Mouse (Mus musculus) ovary, postnatal 14 days (tissue): ENCODE results near the gene Guca2a.

Experiments used
- DNase-seq: peaks from one replicate; pipeline ENCODE4 v3.0.0; 2022; ENCODE audit warnings: low spot score

The Guca2a gene

DNA sequence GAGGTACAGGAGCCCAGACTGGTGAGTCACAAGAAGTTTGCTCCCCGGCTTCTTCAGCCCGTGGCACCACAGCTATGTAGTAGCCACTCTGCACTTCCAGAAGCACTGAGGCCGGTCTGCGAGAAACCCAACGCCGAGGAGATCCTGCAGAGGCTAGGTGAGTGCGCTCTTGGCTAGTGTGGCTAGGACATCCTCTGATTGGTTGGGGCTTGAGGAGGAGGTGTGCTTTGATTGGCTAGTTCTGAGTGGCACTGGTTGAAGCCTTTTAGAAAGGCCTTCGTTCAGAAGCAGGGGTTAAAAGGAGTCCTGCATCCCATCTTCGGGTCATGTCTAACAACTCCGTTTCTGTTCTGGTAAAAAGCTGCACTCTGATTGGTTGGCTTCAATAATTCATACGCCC, 1.2 kb downstream of the Guca2a start:
- DNase-seq = no peak

DNA sequence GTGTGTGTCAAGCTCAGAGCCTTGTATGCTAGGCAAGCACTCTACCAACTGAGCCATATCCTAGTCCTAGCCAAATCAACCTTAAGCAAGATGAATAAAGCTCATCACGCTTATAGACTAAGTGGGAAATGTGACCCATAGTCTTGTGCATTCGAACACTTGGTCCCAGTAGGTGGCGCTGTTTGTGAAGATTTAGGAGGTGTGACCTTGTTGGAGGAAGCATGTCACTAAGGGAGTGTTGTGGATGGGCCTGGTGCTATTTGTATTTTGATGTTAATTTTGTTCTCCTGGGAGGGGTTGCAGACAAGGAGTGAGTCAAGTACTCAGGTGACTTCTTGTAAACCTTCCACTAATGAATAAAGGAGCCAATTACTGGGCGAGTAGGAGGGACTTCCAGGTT, 5.2 kb downstream of the Guca2a start:
- no peak for DNase-seq

DNA sequence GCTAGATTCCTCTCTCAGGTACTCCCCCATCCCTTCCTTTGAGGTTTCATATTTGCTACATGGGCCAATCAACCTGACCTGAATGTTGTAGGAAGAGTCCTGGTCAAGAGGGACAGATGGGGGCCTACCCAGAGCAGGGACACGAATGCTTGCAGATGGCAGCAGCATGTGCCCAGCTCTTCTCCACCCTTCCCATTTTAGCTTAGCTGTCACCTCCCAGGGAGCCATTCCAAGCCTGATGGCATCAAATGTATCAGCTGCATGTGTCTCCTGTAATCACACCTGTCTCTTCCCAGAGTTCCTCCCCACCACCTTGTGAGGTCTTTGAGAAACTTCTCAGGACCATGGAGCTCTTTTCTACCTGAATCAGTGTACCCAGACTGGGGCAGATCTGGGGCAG, 19.5 kb downstream of the Guca2a start:
- DNase-seq = no peak

DNA sequence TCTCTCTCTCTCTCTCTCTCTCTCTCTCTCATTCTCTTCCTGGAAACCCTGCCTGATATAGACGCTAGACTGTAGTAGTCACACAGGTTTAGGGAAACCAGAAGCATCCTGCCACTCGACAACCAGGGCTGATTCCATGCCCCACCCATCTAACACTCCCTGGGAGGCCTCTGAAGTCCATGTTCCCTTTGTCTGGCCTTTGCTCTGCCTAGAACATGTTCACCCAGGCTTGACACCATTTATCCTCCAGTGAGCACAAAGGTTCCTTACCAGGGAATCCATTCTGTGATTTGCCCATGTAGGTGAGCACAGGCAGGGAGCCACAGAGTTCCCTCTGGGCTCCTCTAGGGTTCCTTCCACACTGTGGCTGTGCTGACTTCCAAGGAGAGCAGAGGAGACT, 20.7 kb downstream of the Guca2a start:
- no peak for DNase-seq

DNA sequence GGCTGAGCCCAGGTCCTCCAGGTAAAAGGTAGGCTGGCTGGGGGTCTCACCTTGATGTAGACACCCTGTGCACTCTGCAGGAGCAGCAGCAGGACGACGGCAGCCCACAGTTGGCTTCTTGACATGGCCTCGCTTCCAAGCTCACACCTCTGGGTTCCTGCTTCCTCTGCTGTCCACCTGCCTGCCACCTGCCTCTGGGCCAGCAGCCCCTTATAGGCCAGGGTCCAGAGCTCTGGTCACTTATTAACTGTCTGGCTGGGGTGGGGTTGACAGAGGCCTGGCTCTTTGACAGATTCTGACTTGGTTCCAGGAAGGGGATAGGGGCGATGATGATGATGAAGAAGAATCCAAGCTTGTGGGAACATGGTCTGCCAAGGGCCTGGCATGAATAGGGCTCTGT, 21.2 kb downstream of the Guca2a start, which contains the start of gene Guca2b:
Gene Guca2b (minus strand): TSS at position 224 of the 400 bp plus-strand sequence.
- DNase-seq = no peak

DNA sequence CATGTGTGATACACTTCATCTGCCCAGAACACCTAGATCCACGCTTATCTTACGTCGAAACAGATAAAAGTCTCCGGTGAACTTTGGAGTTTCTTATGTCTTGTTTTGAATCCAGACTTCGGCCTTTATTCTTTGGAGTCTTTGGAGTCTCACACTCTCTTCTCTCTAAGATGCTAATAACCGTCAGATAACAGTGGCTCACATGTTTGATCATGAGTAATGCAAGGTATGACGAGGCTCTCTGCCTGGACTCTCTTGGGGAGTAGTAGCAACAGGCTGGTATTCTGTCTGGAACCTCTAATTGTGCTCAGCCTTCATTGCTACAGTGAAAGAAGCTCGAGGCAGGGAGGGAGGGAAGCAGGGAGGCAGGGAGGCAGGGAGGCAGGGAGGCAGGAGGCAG, 22.5 kb downstream of the Guca2a start:
- DNase-seq = no peak

DNA sequence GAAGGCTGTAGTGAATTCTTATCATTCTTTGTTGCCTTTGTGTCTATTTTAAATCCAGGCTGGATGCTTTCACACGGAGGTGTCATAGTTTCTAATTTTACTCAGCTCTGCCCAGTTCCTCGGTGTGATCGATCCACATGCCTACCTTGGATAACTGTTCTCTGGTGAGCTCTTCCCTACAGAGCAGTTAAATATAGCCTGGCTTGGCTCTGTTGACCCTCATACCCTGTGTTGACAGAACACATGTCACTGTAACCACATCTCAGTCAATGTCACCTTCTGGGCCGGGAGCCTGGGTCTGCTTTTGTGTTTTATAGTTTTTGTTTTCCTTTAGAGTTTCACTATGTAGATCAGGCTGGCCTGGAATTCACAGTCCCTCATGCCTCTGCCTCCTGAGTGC, 24.6 kb downstream of the Guca2a start:
- DNase-seq = no peak

DNA sequence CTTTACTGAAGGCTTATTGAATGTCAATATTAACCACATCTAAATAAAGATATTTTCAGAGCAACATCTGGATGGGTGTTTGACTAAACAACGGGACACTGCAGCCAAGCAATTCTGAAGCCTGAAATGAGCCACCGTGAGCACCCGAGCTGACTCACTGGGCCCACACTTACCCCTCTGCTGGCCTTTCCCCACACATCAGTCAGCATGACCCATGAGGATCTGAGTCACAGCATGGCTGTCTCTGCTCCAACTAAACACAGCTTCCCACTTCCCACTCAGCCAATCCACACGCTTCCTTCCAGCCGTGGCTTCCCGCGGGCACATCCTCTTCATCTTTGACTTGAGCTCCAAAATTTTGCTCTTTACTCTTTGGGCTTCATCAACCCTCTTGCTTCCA, 25.5 kb downstream of the Guca2a start:
- no peak for DNase-seq

DNA sequence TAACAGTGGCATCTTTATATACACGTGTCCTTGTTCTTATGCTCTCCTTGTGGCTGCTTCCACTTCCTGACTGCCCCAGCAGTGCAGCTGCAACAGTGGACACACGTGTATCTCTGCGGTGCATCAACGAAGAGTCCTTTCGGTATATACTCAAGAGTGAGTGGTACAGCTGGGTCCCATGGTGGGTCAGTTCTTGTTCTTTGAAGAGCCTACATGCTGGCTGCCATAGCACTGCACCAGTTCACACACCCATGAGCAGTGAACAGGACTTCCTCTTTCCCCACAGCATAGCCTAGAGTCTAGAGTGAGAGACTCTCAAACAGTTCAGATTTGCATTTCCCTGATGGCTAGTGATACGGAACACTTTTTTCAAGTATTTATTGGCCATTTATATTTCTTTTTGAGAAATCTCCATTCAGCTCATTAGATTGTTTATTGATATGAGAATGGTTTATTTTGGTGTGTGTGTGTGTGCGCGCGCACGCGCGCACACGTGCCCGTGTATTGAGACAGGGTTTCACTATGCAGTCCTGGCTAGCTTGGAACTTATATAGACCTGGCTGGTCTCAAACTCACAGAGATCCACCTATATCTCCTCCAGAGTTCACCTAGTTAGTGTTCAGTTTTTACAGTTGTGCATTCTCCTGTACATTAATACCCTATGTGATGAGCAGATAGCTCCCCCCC, 26.0 kb downstream of the Guca2a start:
- no peak for DNase-seq

DNA sequence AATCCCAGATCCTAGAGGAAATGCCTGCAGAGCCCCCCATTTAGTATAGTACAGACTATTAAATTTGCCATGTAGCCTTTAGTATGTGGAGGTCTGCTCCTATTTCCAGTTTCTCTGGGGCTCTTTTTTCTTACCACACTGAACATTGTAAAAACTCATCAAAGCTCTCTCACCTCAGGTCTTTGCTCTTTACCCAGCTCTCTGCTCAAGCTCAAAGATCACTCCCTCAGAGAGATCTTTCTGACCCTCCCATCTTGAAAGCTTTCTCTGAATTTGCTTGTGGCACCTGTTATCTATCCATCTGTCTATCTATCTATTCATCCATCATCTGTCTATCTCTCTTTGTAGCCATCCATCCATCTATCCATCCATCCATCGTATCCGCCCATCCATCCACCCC, 27.7 kb downstream of the Guca2a start:
- DNase-seq = no peak

DNA sequence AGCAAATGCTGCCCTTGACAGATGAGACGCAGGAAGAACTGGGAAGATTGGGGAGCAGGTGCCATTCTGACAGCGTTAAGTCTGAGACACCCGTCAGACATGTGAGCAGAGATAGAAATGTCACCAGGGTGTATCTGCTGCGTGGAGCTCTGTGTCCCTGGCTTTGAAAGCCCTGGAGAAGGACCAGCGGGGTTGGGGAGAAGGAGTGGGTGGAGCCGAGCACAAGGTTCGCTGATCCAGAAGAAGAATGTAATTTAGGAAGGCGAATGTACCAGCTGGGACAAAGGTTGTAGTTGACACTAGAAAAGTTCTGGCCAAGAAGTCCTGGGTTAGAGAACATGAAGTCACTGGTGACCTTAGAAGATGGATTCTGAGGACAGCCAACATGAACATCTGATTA, 28.6 kb downstream of the Guca2a start:
- DNase-seq = no peak

DNA sequence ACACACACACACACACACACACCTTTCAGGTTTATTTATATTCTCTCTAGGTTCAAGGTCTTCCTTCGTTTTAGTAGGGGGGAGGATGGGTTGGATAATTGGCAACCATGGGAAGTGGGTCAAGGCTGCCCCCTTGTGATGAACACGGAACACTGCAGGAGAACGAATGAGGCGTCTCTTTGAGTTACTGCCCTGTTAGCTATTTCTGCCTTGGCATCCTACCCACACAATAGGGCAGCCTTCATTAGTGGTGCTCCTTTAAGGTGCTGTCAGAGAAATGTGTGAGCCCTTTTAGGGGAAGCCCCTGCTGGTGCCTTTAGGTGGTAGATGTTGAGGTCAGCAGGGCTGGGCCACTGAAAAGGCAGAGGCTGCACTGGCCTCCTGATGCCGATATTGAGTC, 29.9 kb downstream of the Guca2a start:
- peak; percentile 37 for DNase-seq

DNA sequence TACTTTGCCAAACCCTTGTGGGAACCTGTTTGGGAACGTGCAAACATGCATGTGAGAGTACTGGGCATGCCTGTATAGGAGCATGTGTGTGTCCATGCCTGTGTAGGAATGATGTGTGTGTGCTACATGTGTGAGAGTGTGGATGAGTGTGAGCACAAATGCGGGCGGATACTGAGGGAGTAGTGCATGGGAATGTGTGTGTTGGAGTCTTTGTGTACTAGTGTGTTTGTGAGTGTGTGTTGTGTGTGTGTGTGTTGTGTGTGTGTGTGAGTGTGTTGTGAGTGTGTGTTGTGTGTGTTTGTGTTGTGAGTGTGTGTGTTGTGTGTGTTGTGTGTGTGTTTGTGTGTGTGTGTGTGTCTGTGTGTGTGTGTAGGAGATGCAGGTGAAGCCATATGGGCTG, 30.7 kb downstream of the Guca2a start:
- DNase-seq = no peak

DNA sequence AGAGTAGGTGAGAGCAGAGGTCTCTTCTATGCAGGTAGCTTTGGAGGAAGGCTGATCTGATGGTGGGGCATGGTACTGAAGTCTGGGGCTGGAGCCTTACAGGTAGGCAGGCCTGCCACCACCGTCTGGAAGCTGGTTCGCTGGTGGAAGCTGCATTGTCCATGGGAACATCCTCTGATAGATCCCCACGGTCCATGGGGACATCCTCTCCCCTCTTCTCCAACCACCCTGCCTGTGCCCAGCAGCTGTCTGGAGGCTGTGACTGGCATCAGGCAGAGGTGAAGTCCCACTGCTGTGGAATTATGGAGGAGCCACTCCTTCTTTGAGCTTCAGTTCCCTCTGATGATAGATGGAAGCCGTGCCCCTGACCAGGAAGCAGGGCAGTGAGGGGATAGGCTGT, 31.1 kb downstream of the Guca2a start:
- no peak for DNase-seq

DNA sequence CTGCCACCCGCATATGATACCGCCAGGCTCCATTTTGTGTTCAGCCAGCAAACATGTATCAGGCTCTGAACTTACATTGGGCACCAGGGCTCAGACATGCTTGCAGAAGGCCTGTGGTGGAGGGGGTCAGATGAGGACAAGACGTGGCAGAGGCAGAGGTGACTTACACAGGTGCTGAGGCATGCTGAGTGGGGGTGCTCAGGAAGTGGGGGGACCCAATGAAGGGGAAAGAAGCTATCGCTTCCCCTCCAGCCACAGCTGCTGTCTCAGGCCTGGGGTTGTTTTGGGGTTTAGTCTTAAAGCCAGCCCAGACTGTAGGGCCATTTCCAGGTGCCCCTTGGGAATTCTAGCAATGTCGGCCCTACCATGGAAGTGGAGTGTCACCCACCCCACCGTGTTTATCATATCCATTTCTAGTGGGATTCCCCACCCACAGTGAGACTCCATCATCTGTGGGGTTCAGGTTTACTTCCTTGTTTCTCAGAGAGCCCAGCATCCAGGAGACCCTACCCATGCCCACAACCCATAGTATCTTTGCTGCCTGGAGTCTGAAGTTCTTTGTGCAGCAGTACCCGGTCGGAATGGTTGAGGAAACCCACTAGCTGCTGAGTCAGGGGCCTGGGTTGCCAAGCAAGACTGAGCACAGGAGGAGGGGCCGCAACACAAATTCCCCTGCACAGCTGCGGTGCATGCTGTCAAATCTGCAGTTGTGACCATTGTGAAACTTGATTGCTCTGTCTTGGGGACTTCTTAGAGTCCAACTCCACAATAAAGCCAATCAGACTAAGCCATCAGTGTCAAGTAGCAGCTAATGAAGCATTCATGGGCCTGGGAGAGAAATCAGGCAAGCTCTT, 32.1 kb downstream of the Guca2a start:
- DNase-seq = no peak

DNA sequence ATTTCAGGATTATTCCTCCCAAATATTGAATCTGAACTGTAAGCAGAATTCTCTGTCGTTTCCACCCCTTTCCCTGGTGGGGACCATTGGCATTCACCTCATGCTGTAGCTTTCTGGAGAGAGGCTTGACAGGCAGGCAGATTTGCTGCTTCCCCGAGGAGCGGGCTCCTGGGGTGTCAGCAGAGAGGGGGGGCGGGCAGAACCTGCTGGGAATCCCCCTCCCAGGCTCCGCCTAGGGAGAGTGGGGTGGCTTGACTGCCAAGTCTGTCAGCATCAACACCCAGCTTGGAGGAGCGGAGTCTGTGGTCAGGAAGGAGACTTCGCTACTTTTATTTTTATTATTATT, 32.7 kb downstream of the Guca2a start:
- DNase-seq = no peak

DNA sequence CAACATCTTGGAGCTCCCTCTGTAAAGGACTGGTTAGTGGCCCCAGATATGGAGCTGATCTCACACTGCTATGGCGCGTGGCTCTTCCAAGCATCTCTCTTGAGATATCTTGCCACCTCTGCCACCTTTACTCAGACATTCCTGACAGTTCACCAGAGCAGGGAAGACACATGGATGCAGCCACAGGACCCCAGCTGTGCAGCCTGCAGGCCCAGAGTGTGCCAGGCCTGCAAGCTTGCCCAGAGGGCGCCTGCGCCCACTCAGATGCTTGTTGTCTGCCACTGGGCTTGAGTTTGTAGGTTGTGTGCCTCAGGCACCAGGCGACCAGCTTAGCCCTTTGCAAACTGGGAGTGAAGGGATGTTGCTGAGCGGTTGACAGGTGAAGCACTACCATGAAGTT, 33.2 kb downstream of the Guca2a start:
- DNase-seq = no peak

DNA sequence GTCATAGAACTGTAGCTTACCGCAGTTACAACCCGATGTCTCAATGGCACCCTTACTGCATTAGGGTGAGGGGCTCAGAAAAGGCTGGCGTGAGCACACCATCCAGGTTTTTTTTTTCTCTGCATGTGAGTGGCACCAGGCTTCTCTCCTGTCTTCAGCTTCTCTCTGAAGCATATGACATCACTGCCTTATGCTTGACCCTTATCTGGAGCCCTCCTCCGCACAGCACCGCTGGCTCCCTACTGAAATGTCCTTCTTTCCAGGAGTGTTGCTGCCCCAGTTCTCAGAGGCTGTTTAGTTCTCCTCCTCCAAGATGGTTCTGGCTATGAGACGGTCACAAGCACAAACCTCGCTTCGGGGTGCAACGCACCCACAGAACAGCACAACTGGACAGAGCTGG, 33.7 kb downstream of the Guca2a start:
- no peak for DNase-seq

DNA sequence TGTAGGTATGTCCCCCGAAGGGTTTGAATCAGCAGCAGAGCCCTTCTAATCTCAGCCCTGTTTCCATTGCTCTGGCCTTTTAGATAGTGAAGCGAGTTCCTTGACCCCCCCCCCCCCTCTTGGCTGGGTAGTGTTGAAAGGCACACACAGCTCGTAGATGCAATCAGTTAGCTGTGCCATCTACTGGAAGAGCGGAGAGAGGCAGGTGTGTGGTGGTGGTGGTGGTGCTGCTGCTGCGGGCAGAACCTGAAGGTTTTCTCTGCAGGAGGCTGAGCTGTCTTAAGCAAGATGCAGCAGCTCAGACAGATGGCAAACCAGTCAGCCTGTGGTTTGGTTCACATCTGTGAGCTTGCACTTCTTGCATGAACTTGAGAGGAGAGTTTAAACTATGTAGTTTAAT, 35.2 kb downstream of the Guca2a start:
- DNase-seq = no peak

DNA sequence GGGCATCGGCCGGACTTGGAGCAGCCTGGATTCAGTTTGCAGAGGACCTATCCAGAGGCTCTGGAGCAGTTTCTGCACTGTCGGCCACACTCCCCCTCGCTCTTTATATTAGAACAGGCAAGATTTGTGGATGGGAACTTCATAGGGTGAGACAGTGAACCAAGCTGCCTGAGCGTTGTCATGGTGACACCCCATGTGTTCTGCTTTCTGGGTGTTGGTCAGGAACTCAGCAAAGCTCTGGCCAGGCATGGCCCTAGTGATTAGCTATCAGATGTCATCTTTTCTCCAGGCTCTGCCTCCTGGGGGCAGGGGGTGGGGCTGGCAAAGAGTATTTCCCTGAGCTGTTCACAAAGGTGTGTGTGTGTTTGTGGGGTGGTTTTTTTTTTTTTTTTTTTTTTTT, 45.1 kb downstream of the Guca2a start:
- no peak for DNase-seq

DNA sequence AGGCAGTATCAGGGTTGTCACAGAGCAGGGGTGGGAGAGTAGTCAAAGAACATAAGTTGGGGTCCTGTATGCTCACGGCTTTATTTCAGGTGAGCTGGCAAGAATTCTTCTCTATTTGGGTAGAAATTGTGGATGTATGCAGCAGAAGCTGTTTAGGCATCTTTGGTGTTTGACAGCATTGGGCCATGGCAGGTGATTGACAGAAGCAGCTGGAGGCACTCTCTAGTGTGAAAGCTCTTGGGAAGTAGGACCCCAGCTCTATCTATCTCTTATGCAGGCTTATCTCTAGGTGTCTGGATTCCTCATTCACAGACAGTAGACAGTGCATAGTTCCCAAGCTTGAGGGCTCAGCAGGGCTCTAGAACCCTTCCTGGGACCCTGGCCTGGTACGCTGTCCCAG, 48.2 kb downstream of the Guca2a start:
- DNase-seq = no peak
